Mouse (Mus musculus): ENCODE measurements around the gene Olfr1053.
"Not testable (repeated sequence)": the region's sequence is repeated elsewhere in the genome, so short reads cannot be mapped to it uniquely, and the experiment has no call there.

Gene Olfr1053

GRCm38 (mm10) chr2:86315184-86315583 lies at the start of gene Olfr1053:
Gene Olfr1053, minus strand, starts transcription at chr2:86315284.
- DNase-seq (ENCODE audit: low spot score), result no peak

GRCm38 (mm10) chr2:86362369-86362768 lies 47.3 kb upstream of the Olfr1053 start, which contains the start of gene Olfr1056:
Gene Olfr1056, minus strand, starts transcription at chr2:86362469.
- no peak for DNase-seq (ENCODE audit: low spot score)

GRCm38 (mm10) chr2:86351751-86352150 lies 36.7 kb upstream of the Olfr1053 start:
- DNase-seq (ENCODE audit: low spot score), result not testable (repeated sequence)

GRCm38 (mm10) chr2:86350184-86350583 lies 35.1 kb upstream of the Olfr1053 start, which contains the start of gene Olfr1055:
Gene Olfr1055, minus strand, starts transcription at chr2:86350284.
- DNase-seq (ENCODE audit: low spot score), result no peak

GRCm38 (mm10) chr2:86335333-86335732 lies 20.2 kb upstream of the Olfr1053 start, which contains the start of gene Olfr1054:
Gene Olfr1054, minus strand, starts transcription at chr2:86335433.
- DNase-seq (ENCODE audit: low spot score), result no peak

- DNase-seq (ENCODE audit: low spot score), result no peak
Measured at GRCm38 (mm10) chr2:86292155-86292554, 22.9 kb downstream of the Olfr1053 start, which contains the start of gene Olfr1052. Gene Olfr1052, plus strand, starts transcription at chr2:86292455.

- DNase-seq (ENCODE audit: low spot score), result not testable (repeated sequence)
Measured at GRCm38 (mm10) chr2:86278988-86279387, 36.1 kb downstream of the Olfr1053 start, which contains the start of gene Olfr1051. Gene Olfr1051, minus strand, starts transcription at chr2:86279088.
